Mouse (Mus musculus) embryo, embryonic 10.5 days (tissue): Measurements from ENCODE around the gene Nwd2.

Experiments
- DNase-seq: peaks from one replicate; pipeline ENCODE4 v3.0.0-alpha.2; 2015; ENCODE audit warnings: low spot score

The Nwd2 gene

DNA sequence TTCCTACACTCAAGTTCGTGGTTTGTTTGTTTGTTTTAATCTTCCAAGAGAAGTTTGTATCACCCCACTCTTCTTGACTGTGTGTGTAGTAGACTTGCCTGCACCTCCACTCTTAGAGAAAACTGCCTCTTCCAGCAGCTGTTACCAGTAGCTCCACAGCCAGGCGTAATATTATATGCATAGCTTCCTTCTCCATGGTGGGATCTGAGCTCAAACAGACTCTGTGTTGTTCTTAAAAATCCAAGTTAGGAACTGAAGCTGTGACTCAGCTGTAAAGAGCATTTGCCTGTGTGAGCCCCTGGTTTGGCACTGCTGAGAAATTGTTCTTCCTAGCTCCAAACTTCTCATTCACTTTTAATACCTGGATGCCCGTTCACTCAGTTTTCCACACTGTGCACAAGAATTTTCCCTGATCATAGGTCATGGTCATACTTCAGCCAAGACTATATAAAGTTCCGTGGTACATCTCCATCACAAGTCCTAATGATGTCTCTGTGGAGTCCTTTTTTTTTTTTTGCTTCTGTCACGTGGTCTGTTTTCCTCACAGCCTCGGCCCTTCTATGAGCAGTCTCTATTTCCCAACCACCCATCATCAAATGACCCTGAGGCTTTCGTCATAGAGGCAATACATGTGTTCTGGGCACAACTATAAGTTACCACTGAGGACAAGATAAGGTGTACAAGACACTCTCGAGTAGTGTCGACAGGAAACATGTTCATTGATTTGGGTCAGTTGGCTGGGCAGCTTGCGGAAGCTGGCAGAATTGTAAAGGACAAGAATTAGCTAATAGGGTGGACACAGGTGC, 179.7 kb downstream of the Nwd2 start:
- no peak for DNase-seq

DNA sequence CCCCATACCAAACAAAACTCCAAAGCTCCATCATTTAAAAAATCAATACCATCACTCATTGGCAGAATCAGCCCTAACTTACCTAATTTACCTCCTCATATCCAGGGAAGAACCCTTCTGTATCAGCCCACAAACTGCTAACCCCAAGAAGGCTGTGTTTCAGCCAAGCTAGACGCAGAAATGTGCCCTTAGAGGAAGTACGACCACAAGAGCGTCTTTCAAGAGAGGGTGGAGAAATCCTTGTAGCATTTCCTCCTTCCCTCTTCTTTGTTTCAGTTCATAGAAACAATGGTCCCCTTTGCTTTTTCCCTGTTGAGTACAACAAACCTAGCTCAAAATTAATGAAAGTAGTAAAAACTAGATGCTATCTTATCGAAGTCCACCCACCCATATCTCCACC, 182.2 kb downstream of the Nwd2 start:
- no peak for DNase-seq

- DNase-seq = no peak
Observed at GRCm38 (mm10) chr5:63833955-63834354, 185.1 kb downstream of the Nwd2 start.

DNA sequence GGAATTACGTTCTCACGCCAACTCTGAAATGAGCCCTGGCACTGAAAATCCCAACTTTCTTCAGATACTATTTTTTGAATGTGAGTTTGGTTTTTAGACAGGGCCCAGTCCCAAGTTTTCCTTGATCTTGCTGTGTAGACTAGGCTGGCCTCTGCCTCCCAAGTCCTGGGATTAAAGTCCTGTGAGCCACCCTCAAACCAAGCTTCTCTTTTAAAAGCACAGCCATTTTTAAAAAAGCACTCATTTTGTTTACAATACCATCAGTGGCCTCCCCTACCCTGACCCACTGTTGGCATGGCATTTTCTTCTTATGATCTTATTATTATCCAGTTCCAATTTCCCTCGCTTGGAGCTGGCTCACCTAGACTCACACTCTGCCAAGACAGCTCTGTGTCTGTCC, 185.5 kb downstream of the Nwd2 start:
- no peak for DNase-seq

- DNase-seq = no peak
Observed at GRCm38 (mm10) chr5:63837115-63837514, 188.2 kb downstream of the Nwd2 start.

- no peak for DNase-seq
Observed at GRCm38 (mm10) chr5:63837851-63838250, 188.9 kb downstream of the Nwd2 start.

DNA sequence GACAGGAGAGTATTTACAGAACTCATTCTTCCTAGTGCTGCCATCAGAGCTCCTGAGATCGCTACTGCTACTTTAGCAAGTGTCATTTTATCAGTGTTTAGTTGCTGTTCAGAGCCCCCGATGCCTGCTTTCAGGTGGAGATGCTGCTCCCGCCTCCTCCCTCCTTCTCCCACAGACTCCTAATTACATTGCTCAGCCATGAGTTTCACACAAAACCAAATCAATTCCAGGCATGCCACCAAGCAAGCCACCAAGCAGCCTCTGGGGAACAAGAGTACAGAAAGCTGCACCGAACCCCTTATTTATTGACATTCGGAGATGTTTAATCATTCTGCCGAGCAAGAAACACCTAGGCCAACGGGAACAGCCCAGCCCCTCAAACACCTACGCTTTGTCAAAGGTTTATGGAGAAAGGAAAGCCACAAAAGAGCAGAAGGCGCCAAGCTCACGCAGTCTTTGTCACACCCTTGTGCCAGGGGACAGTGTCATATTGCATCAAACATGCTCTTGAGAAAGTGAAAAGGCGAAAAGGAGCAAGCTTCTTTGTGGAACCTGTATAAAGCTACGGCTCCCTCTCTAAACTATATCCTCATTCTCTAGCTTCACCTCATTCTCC, 191.0 kb downstream of the Nwd2 start:
- no peak for DNase-seq

DNA sequence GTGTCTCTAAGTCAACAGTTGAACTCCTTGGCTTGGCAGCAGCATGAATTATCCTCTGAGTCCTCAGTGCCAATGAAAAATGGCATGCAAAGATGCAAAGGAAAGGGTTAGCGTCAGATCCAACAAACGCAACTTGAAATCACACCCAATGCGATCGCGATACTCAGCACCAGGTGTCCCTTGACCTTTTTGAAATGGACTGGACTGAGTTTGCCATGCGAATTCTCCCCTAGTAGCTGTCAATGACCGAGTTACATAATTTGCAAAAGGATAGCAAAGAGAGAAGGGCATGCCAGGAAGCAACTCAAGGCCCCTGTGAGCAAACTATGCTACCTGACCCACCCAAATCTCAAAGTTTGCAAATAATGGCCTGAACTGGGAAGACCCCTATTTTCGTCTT, 198.2 kb downstream of the Nwd2 start:
- DNase-seq = no peak

DNA sequence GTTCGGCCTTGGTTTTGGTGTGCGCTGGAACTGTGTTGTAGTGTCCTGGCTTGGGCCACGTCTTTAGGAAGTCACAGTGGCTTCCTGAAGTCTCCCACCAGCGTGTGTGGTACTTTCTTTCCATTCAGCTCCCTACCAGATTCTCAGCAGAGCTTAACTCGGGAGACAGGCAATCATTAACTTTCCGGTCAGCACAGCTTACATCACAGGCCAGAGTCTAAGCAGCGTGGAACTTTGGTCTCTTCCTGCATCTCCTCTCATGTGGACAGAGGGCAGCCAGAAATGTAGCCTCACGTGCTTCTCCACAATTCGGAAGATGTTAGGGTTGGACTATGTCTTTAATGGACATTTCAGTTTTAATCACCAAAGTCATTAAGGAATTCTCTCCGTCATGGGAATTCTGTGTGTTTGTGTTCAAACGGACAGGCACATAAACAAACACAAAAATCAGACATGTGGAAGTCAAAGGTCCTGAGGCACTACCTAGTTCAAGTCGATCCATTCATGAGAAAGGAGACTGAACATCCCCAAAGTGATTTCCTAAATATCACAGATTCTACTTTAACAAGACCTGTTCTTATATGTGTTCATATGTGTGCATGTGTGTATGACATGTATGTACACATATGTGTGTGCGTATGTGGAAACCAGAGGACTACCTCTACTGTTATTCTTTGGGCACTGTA, 198.8 kb downstream of the Nwd2 start:
- DNase-seq = no peak

- DNase-seq = no peak
Observed at GRCm38 (mm10) chr5:63858901-63859300, 210.0 kb downstream of the Nwd2 start.
